Mouse (Mus musculus) thymus, adult 2 months (tissue): Measurements from ENCODE around the gene Vwa7. TPM values are rescaled to one million over a fixed set of nuclear protein-coding genes. Genes with fewer than 3 reads are reported as not detected.

Experiments used
- DNase-seq: peaks from one replicate; pipeline ENCODE4 v3.0.0; 2021
- H3K27ac ChIP-seq: fragments of 200-500 bp; 2 replicates; pipeline ENCODE4 v1.5.1; 2012; ENCODE audit warnings: low read length, control low read depth; ENCODE audit not compliant: control insufficient read depth, insufficient read depth
- H3K27me3 ChIP-seq: fragments of 200-500 bp; 2 replicates; pipeline ENCODE4 v1.6.1; 2012; ENCODE audit warnings: mild to moderate bottlenecking, low read length, moderate library complexity, mixed read lengths; ENCODE audit not compliant: control insufficient read depth, insufficient read depth
- H3K36me3 ChIP-seq: fragments of 200-500 bp; 2 replicates; pipeline ENCODE4 v1.6.1; 2012; ENCODE audit warnings: mild to moderate bottlenecking, low read length, moderate library complexity; ENCODE audit not compliant: control insufficient read depth, insufficient read depth
- H3K4me1 ChIP-seq: fragments of 200-500 bp; replicated peaks from 2 replicates; pipeline ENCODE4 v1.6.1; 2012; ENCODE audit warnings: low read length; ENCODE audit not compliant: control insufficient read depth, insufficient read depth
- H3K4me3 ChIP-seq: fragments of 200-500 bp; 2 replicates; pipeline ENCODE4 v1.5.1; 2012; ENCODE audit warnings: mild to moderate bottlenecking, low read length, control low read depth, moderate library complexity; ENCODE audit not compliant: control insufficient read depth, insufficient read depth
- CTCF ChIP-seq: fragments of 200-500 bp; IDR thresholded peaks from 2 replicates; pipeline ENCODE4 v1.5.1; 2012; ENCODE audit warnings: mild to moderate bottlenecking, control low read depth, low read length, moderate library complexity, borderline replicate concordance; ENCODE audit not compliant: control insufficient read depth, poor library complexity, insufficient read depth; ENCODE audit errors: extremely low read depth
- POLR2A ChIP-seq: fragments of 200-500 bp; IDR thresholded peaks from 2 replicates; pipeline ENCODE4 v1.6.1; 2012; ENCODE audit warnings: mild to moderate bottlenecking, low read length, control low read depth, moderate library complexity; ENCODE audit not compliant: control insufficient read depth, poor library complexity, insufficient read depth; ENCODE audit errors: extremely low read depth
- WGBS: fragments of 180-500 bp; shearing (Covaris S2); methylation state at CpG from one replicate; pipeline ENCODE4 v1.1.7; 2018; 5-methylcytosine and 5-hydroxymethylcytosine counted together
- polyA plus RNA-seq: library from polyadenylated mRNA; depleted of rRNA; stranded (reverse); fragments of >200 nt; gene quantifications from 2 replicates; pipeline ENCODE4 v1.2.3, GENCODE M21; 2012

Vwa7 gene
- polyA plus RNA-seq, 1 experiment = 1.5 TPM

GRCm38 (mm10) chr17:35049561-35050016 lies 33.2 kb downstream of the Vwa7 start, which contains the start of gene Clic1:
Gene Clic1 (plus strand): TSS chr17:35049966.
- peak within 1 kb of the TSS; percentile 86 for H3K27ac ChIP-seq
- peak within 1 kb of the TSS; percentile 75 for H3K4me3 ChIP-seq
- TF ChIP-seq CTCF (0 out of 2 replicates have a peak, but pooled peaks have one; percentile 43), POLR2A (peak; percentile 32; the same call in 1 of the 2 replicates)
- peak; percentile 66 for DNase-seq
- peaks cover 22% of the 10 kb centered on the region for H3K36me3 ChIP-seq
- H3K4me1 ChIP-seq = peaks cover 44% of the 10 kb centered on the region
- WGBS = 1% methylated on average over 11 of the region's 11 CpGs
- H3K27me3 ChIP-seq = no peaks in the 10 kb centered on the region

GRCm38 (mm10) chr17:35050126-35050750 lies 33.9 kb downstream of the Vwa7 start:
- H3K4me1 ChIP-seq = peaks cover 42% of the 10 kb centered on the region
- peak overlapping the region; percentile 75 for H3K4me3 ChIP-seq
- peak; percentile 84 for DNase-seq
- H3K27ac ChIP-seq = peak overlapping the region; percentile 86
- TF ChIP-seq CTCF (no peak), POLR2A (0 out of 2 replicates have a peak, but pooled peaks have one; percentile 27)
- H3K36me3 ChIP-seq = peaks cover 26% of the 10 kb centered on the region
- no peaks in the 10 kb centered on the region for H3K27me3 ChIP-seq
- WGBS = under 1% methylated on average over 27 of the region's 27 CpGs

GRCm38 (mm10) chr17:35051156-35052086 lies 35.0 kb downstream of the Vwa7 start:
- peak; percentile 80 for DNase-seq
- peak overlapping the region; percentile 75 for H3K4me3 ChIP-seq

GRCm38 (mm10) chr17:35052271-35052798 lies 36.0 kb downstream of the Vwa7 start:
- no peak for DNase-seq
- peaks cover 32% of the 10 kb centered on the region for H3K4me1 ChIP-seq
- TF ChIP-seq CTCF (no peak), POLR2A (no peak)
- 91% methylated on average over 12 of the region's 12 CpGs for WGBS
- H3K27ac ChIP-seq = peak overlapping the region; percentile 86; the same call in 1 of the 2 replicates
- no peaks in the 10 kb centered on the region for H3K27me3 ChIP-seq
- H3K4me3 ChIP-seq = no peak overlapping the region
- peaks cover 42% of the 10 kb centered on the region for H3K36me3 ChIP-seq

More at GRCm38 (mm10) chr17:35051156-35052086, 35.0 kb downstream of the Vwa7 start:
- H3K4me1 ChIP-seq = peaks cover 34% of the 10 kb centered on the region
- WGBS = 1% methylated on average over 21 of the region's 21 CpGs
- no peaks in the 10 kb centered on the region for H3K27me3 ChIP-seq
- peaks cover 38% of the 10 kb centered on the region for H3K36me3 ChIP-seq
- TF ChIP-seq CTCF (no peak), POLR2A (peak; percentile 55; the same call in 1 of the 2 replicates)
- H3K27ac ChIP-seq = peak overlapping the region; percentile 86

DNA sequence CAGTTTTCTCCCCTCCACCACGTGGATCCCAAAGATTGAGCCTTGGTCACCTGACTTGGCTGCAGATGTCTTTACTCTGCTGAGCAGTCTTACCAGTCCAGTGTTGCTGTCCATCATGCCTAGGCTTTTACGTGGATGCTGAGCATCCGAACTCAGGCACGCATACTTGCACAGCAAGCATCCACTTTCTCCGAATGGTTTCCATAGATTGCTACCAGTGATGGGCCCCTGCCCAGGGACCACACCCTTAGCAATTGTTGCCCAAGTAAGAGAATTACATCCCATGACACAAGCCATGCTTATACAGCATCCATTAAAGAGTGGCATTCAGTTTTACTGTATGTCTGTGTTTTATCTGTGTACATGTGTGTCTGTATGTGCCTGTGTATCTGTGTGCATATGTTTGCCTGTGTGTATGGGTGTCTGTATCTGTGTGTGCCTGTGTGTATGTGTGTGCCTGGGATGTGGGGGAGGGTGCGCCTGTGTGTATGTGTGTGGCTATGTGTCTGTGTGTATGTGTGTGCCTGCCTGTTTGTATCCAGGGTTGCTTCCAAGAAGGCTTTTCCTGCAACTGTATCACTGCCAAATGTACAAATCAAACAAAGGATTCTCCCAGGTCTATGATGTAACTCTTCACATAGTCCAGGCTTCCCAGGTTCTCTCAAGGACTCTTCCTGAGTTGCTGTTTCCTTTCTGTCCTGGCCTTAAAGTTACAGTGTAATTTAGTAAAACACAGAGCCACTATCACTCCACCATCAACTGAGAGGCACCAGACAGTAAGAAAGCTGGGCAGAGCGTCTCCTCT lies 39.5 kb downstream of the Vwa7 start:
- Histone ChIP-seq H3K36me3 (peaks cover 55% of the 10 kb centered on the region), H3K27ac (no peak overlapping the region), H3K4me1 (peaks cover 25% of the 10 kb centered on the region), H3K27me3 (no peaks in the 10 kb centered on the region), H3K4me3 (no peak overlapping the region)
- 96% methylated on average over 7 of the region's 7 CpGs for WGBS
- DNase-seq = no peak
- TF ChIP-seq CTCF (no peak), POLR2A (no peak)
